11 mouse cellular contexts compared by ENCODE assay signal in genomic region chr17:64685216-64685903, GRCm38 (mm10).
A peak's percentile ranks its signal among the peaks of the same experiment; 100 is the strongest.
DNase-seq lines count a peak whose midpoint lies in the region; ATAC-seq lines count a peak whose summit lies in the region.
"Had no signal": no experiment of that assay in that cellular context is flagged by ENCODE, and none has a peak within 500 bp of the region (broad histone marks: within the 10 kb centered on the region; RNA-seq: fewer than 3 reads in every experiment).

No protein-coding gene starts in this region.

- H3K4me1 ChIP-seq in limb, embryonic 15.5 days, result 0 out of 2 replicates have a peak, but pooled peaks cover 5% of the 10 kb centered on the region
- no peaks in the 10 kb centered on the region for H3K4me1 ChIP-seq in limb, embryonic 10.5 days
- H3K4me1 ChIP-seq: forebrain, embryonic 13.5 days; megakaryocyte, embryonic 14.5 days had no signal

- peaks cover 30% of the 10 kb centered on the region for H3K36me3 ChIP-seq in limb, embryonic 15.5 days
- peaks cover 34% of the 10 kb centered on the region for H3K36me3 ChIP-seq in limb, embryonic 10.5 days
- H3K36me3 ChIP-seq: G1E had no signal

- H3K4me3 ChIP-seq in limb, embryonic 15.5 days, result no peak overlapping the region
- H3K4me3 ChIP-seq in limb, embryonic 10.5 days, result no peak overlapping the region
- H3K4me3 ChIP-seq: forebrain, embryonic 13.5 days; layer of hippocampus, adult 2 months; megakaryocyte, embryonic 14.5 days had no signal

- no peak for DNase-seq in limb, embryonic 10.5 days (ENCODE audit: low spot score)
- peak; percentile 90 to 93 for DNase-seq in cerebellum, postnatal 10 days
- DNase-seq in heart, postnatal 4 days, result peak; percentile 60
- peak; percentile 38 for DNase-seq in ovary, postnatal 36 days (ENCODE audit: low spot score)
- no peak for DNase-seq in frontal cortex, postnatal 36 days (ENCODE audit: low spot score in 2 of 2)
- DNase-seq in spleen, postnatal 4 days (ENCODE audit: low spot score in 2 of 2), result no peak

- 66% methylated on average over 6 of the region's 6 CpGs for WGBS in limb, embryonic 15.5 days
- WGBS in limb, embryonic 10.5 days, result 89% methylated on average over 6 of the region's 6 CpGs

- H3K27ac ChIP-seq in limb, embryonic 15.5 days, result no peak overlapping the region
- H3K27ac ChIP-seq in limb, embryonic 10.5 days, result no peak overlapping the region
- H3K27ac ChIP-seq: forebrain, embryonic 13.5 days; layer of hippocampus, adult 2 months had no signal

- peaks cover 7% of the 10 kb centered on the region; the same call in 1 of the 2 replicates for H3K9me3 ChIP-seq in limb, embryonic 15.5 days
- no peaks in the 10 kb centered on the region for H3K9me3 ChIP-seq in limb, embryonic 10.5 days (replicated peaks)

- H3K9ac ChIP-seq in limb, embryonic 15.5 days, result no peak overlapping the region
- H3K9ac ChIP-seq: forebrain, embryonic 13.5 days had no signal

- ATAC-seq in limb, embryonic 15.5 days (ENCODE audit: insufficient number of reproducible peaks, low FRiP score, low TSS enrichment, low read depth), result 0 out of 2 replicates have a peak, but pooled peaks have one; percentile 48
- ATAC-seq: forebrain, embryonic 13.5 days had no signal

- no peaks in the 10 kb centered on the region for H3K27me3 ChIP-seq in limb, embryonic 15.5 days
- H3K27me3 ChIP-seq in limb, embryonic 10.5 days (ENCODE audit: low read depth, poor library complexity, severe bottlenecking), result no peaks in the 10 kb centered on the region
- H3K27me3 ChIP-seq: forebrain, embryonic 13.5 days; megakaryocyte, embryonic 14.5 days had no signal

- no peak overlapping the region for H3K4me2 ChIP-seq in limb, embryonic 15.5 days
- H3K4me2 ChIP-seq: forebrain, embryonic 13.5 days had no signal

Comparison
In these comparisons a context has a peak if more than half of its experiments do, and no peak if none do; other contexts are left out.
1. DNase-seq: peak in cerebellum, postnatal 10 days (2 of 2), heart, postnatal 4 days (single experiment) and ovary, postnatal 36 days (single experiment); none in limb, embryonic 10.5 days (single experiment), frontal cortex, postnatal 36 days (0 of 2) and spleen, postnatal 4 days (0 of 2).